Mouse (Mus musculus): Measurements from ENCODE around the gene Ralbp1.

GRCm38 (mm10) chr17:65811032-65811431 lies 74.6 kb downstream of the Ralbp1 start:
- TF ChIP-seq POLR2A (IDR thresholded peaks at IDR 0.05; ENCODE audit: low read depth, low read length): no peak
- no peak for TF ChIP-seq CTCF (IDR thresholded peaks at IDR 0.05; ENCODE audit: borderline replicate concordance, insufficient read depth, low read length)
